Mouse (Mus musculus) spleen, adult 12 weeks (tissue): Measurements from ENCODE around the gene Rxfp2.

Source experiments
- DNase-seq: peaks from one replicate; pipeline ENCODE4 v3.0.0; 2022; ENCODE audit warnings: low spot score

The Rxfp2 gene

DNA sequence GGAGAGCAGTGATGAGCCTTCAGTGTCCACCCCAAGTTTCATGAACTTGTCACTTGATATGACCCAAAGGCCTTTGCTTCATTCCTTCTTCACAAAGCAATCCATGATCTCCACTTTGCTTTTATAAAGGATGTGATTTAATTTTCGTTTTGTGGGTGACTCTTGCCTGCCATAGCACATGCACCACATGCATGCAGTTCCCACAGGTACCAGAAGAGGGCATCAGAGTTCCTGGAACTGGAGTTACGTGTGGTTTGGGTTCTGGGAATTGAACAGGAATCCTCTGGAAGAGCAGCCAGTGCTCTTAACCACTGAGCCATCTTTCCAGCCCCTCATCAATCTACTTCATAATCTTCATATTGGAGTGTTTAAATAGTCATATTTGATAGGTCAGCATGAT, 26.1 kb downstream of the Rxfp2 start:
- no peak for DNase-seq

DNA sequence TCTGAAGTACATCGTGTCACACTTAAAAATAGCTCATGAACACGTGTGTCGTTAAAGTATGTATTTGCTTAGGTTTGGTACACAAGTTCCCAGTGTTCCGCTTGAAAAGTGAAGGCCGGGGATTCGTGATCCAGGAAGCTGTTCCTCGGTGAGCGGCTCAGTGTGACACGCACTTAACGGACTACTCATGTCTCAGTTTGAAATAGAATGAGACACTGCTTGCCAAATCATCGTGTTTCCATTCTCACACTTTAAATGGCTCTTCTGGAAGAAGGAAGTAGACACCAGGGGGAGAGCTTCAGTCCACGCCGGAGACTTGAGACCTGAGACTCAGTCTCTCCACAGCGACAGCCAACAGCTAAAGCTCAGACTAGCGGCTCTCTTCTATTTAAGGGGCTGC, 28.0 kb downstream of the Rxfp2 start:
- no peak for DNase-seq

DNA sequence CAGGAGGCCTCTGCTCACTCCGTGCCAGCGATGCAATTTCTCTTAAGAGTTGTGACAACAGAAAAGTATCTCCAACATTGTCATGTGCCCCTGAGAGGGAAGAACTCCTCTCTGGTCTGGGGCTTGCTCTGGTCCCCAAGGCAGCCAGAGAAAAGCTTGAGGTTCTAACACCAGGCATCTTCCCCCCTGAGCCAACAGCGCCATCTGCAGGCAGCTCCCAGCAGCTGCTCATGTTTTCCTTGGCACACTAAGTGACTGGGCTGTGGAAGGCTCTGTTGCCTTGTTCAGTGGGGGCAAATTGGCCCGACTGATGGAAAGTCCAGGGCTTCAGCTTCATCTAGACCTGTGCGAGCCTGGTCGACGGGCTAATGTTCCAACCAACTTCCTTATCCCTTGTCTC, 31.5 kb downstream of the Rxfp2 start:
- DNase-seq, result no peak

DNA sequence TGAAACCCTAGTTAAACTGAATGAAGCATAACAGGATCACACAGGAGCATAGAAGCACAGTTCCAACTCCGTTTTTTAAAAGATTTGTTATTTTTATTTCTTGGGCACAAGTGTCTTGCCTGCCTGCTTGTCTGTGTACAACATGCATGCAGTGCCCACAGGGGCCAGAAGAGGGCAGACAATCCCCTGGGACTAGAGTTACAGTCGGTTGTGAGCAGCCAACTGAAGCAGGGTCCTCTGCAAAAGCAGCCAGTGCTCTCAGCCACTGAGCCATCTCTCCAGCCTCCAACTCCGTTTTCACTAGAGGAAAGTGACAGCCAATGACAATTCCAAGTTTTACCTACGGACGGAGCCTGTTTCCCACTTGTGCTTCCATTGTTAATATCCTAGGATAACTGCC, 33.4 kb downstream of the Rxfp2 start:
- peak; percentile 16 for DNase-seq

DNA sequence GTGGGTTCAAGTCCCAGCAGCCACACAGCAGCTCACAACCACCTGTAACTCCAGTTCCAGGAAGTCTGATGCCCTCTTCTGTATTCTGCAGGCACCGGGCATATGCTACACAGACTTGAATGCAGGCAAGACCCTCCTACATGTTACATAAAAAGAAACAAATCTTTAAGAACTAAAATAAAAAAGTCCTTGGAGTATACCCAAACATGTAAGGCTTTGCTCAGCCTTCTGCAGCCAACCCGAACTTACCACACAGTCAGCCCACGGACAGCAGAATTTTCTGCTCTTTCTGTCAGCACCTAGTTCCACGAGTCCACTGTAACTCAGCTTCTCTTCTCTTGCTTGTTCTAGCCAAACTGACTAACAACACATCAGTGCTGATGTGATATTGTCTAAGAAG, 34.8 kb downstream of the Rxfp2 start:
- no peak for DNase-seq

DNA sequence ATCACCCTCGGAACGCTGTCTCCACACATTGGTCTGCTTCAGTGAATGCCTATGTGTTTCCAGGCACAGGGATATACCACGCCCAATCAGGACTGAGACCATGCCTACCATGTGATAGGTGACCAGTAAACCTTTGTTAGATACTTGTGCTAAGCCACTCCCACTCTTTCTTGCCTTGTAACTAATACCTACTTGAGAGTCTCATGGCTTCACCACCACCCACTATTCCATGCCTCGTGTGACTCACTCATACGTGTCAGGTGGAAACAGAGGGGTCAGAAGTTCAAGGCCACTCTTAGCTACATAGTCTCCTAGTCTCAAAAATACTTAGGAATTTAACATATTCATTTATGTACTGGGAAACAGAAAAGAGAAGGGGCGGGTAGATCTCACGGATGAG, 35.5 kb downstream of the Rxfp2 start:
- DNase-seq, result no peak

DNA sequence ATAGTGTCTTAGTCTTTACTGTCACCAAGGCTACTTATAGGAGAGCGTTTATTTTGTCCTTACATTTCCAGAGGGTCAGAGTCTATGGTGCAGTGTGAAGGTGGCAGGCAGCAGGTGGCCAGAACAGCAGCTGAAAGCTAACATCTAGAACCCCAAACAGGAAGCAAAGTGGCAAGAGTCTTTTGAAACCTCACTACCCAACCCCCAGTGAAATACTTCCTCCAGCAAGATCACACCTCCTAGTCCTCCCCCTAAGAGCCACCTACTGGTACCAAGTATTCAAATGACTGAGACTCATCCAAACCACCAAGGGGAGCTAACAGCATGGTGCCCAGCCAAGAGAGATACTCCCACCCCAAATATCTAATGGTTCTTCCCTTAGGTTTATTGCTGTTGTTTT, 36.8 kb downstream of the Rxfp2 start:
- no peak for DNase-seq

DNA sequence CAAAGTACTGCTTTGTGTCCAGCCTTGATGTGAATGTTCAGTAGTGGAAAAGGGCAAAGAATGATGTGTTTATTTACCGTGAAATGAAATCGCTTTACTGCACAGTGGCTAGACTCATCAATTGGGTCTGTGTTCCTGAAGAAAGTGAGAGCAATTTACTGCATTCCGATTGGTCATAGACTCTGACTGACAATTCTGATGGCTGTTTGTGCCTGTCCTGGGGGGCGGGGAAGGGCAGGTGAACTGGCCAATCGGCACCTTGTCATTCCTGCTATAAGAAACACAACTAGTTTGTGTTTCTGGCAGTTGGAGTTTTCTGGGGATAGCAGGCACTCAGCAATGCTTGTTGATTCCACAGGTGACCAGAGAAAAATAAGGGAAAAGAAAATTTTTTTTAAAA, 37.6 kb downstream of the Rxfp2 start:
- no peak for DNase-seq

DNA sequence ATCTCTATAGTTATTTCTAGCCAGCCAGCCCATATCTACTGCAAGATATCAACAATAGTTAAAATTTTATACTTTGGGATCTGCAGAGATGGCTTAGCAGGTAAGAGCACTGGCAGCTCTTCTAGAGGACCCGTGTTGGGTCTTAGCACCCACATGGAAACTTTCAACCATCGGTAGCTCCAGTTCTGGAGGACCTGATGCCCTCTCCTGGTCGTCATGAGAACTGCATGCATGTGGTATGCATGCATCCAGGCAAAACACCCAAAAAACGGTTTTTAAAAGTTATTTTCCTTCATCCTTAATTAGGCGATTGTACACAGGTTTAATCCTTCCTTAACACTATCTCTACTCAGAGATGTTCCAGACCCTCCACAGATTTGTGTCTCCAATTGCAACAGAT, 40.4 kb downstream of the Rxfp2 start:
- no peak for DNase-seq

DNA sequence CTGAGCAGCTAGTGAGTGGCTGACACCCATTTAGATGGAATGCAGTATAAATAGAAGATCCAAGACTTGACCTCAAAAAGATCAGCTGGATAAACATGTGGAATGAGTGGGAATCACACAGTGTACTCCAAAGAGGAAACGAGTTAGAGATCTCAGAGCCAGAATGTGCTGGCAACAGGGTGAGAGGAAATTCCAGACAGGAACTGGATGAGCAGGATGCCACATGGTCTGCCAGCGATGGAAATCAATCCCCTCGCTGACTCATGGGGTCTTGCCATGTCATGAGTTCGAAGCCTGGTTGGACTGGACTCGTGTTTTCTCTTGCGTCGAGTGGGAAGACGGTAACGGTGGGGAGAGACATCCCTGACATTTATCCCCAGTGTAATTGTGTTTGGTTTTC, 41.0 kb downstream of the Rxfp2 start:
- no peak for DNase-seq

DNA sequence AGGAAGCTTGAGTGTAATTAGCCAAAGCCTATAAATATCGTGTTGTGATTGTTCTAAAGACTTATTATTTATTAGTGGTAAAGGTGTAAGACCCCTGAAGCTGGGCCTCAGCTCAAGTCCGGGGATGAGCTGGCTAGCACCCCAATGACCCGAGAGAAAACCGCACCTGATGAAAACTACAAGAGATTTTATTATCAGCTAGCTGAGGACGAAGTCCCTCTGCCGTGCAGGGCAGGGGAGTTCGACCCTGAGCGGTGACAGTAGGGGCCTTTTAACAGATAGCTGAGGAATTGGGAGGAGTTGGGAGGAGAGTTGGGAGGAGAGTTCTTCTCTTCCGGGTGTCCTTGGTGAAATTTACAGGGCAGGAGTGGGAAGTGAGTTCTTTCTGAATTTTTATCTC, 42.6 kb downstream of the Rxfp2 start:
- DNase-seq, result no peak

DNA sequence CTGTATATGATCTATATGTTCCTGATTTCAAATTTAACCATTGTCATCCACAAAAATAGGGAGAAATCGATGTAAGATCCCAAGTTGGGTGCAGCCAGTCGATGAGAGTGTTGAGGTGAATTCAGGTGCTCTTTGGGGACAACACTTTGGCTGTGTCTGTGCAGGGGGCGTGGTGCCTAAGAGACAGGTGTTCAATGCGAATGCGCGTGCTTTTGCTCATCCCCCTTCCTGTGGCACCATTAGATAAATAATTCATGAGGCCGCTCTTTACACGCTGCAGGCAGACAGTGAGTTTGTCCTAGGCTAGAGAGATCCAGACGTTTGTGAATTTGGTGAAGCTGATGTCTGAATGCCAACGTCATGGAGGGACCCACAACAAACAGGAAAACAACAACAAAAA, 45.8 kb downstream of the Rxfp2 start:
- DNase-seq, result no peak

DNA sequence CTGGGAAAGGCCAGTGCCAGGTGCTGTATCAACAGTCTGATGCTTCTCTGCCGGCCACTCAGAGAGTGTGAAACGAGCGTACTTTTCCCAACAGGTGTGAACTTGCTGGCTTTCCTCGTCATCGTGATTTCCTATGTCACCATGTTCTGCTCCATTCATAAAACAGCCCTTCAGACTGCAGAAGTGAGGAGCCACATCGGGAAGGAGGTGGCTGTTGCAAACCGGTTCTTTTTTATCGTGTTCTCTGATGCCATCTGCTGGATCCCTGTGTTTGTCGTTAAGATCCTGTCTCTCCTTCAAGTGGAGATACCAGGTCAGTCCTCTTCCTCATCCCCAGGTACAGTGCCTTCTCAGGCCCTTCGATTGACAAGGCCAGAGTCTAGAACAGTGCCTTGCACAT, 51.6 kb downstream of the Rxfp2 start:
- no peak for DNase-seq

DNA sequence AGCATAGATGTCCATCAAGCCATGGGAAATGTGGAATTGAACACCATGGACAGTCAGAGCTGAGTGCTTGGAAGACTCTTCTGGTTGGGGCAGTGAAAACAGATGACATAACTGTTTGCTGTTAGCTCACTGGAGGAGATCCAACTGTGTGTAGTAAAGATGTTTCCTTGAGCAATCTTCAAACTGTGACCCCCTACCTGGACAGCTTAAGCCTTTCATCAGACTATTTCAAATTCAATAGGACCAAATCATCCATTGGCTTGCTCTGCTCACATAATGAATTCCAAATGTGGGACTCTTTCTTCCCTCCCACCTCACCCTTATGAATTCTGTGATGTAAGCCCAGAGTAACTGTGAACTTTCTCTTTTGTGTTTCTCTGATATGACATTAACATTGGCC, 53.3 kb downstream of the Rxfp2 start:
- DNase-seq, result no peak

DNA sequence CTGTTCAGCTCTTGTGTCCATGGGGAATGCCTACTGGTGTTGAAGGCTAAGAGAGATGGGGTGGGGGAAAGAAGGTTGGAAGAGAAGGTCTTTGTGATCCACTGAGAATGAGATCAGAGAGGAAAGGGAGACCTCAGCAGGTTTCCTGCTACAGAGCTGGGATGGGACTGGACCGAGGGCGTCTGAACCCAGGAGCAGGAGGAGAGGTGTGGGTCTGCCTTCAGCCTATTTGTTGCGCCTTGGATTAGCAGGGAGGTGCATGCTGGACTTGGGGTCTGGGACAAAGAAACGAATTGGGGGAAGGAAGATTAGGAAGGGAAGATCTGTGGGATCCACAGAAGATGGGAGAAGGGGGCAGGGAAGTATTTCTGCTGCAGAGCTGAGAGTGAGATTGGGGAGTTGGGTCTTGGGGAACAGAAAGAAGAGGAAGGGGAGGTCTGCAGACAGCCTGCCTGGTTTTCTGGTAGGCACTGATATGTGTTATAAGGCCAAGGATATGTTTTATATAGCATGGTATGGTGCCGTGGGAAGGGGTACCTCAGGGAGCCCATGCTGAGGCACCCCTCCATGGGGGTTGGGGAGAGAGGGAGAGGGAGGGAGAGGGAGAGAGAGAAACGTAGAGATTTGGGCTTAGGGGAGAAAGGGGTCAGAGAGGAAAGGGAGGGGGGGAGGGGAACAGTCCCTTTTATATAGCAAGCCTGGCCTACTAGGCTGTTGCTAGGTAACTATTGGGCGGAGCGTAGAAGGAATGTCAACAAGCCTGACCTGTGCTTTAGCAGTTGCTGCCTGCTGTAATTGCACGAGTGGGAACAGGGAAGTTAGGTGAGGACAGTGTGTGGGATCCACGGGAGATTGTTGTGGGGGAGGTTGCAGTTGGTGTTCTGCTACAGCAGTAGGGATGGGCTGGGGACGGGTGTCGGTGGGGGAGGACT, 61.7 kb downstream of the Rxfp2 start:
- no peak for DNase-seq

DNA sequence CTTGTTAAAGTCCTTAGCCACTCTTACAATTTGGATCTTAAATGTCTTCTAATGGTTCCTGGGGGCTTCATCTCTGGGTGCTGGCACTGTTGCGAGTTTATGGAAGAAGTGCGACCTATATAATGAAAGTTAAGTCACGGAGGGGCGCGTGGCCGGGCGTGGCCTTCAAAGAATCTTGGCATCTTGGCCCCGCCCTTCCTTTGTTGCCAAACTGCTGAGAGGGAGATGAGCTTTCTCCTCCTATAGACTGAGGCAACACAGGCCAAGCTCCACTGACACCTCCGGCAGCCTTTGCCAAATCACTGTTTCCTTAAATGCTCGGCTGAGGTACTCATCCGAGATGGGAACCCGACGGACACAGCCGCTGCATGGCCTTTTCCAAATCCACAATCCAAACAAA, 64.2 kb downstream of the Rxfp2 start:
- DNase-seq, result no peak

DNA sequence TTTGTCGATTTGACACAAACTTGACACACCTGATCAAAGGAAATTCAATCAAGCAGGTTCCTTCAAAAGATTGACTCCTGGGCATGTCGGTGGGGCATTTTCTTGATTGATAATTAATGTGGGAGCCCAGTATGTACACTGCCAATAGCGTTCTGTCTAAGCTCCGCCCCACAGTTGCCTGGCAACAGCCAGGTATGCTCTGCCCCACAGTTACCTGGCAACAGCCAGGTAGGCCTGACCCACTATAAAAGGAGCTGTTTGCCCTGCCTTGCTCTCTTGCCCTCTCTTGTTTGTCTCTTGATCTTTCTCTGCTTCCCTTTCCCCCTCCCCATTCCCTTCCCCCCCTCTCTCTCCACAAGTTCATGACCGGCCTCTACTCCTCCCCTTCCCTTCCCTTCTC, 64.7 kb downstream of the Rxfp2 start:
- DNase-seq, result no peak

DNA sequence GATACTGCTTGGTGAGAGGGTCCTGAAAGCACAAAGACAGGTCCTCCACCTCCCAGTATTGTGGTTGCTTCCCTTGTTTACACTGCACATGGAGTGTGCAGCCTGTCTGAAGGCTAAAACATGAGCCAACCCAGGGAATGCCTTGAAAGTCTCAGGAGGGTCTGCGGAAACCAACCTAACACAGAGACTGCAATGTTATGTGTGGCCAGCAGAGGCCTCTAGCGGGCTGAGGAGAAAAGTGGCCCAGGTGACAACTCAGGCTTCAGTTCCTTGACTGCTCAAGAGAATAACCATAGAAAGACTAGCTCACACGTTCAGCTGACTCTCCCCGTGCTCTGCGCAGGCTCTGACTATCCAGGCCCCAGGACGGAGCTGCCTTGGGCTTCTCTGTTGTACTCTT, 79.1 kb downstream of the Rxfp2 start:
- DNase-seq, result no peak

DNA sequence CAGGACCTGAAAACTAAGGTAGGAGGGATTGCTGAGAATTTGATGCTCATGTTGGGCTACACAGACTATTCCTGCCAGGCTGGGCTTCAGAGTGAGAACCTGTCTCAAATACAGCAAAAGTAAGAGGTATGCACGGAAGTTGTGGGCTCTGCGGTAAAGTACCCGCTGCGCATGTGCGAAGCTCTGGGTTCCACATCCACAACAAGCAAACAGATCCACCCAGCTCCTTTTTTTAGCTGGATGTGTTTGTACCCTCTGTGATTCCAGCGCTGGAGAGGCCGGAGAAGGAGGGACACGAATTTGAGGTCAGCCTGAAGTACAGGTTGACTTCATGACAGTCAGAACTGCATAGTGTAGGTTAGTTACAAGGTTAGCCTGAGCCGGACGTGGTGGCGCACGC, 80.3 kb downstream of the Rxfp2 start:
- DNase-seq, result no peak

DNA sequence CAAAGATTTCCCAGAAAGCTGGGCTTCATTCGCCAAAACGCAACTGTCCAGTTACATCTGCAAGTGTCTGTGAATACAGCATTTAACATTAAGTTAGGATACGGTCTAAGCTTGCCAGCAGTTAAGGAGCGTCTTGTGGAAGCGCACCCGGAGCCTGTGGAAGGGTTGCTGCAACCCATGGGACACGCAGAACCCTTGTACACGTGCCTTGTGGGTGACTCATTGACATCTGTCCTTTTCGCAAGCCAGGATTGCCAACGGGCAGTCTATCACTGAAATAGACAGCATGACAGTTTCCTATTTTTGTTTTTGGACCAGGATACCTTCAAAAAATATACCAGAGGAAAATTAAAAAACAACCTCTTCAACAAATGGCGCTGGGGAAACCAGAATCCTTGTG, 83.3 kb downstream of the Rxfp2 start:
- DNase-seq, result no peak

DNA sequence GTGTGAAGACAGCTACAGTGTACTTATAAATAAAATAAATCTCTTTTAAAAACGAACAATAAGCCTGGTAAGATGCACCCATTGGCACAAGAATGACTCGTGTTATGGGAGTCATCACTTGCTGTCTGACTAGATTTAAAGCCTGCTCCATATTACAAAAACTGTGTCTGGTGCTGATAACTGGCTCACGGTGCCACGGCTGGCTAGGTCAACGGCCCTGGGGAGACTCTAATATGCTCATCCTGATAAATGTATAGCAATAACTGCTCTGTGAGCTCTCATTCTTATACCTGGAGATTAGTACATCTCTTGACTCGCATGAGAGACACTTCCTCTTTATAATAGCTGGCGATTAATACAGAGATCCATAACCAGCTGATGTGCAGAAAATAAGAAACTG, 87.9 kb downstream of the Rxfp2 start:
- DNase-seq, result no peak

DNA sequence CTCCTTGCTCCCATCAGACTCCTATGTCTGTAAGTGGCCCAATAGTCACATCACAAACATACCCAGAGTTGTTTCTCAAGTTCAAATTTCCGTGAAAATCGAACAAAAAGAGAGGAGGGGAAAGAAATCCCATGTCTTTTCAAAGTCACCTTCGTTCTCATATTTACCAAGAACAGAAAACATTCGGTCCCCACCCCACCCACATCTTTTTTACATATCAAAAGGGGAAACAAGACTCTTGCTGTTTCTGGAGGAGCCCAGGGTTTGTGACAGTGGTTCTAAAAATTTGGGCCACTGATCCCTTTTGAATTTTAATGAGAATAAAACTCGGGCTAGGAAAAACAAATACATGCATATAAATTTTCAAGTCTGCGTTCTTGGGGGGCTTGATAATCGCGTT, 92.8 kb downstream of the Rxfp2 start:
- no peak for DNase-seq

DNA sequence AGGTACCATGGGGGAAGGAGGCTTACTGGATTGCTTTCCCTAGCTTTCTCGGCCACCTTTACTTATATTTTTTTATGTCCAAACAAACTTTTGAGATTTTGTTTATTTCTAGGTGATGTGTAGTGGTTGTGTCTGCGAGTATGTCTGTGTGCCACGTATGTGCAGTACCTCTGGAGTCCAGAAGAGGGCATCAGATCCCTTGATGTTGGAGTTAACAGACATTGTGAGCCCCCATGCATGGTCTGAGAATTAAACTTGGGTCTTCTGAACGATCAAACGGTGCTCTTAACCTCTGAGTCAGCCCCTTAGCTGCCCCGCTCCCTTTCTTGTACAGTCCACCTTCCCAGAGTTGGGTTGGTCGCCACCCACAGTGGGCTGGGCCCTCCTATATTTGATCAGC, 95.5 kb downstream of the Rxfp2 start:
- DNase-seq, result no peak

DNA sequence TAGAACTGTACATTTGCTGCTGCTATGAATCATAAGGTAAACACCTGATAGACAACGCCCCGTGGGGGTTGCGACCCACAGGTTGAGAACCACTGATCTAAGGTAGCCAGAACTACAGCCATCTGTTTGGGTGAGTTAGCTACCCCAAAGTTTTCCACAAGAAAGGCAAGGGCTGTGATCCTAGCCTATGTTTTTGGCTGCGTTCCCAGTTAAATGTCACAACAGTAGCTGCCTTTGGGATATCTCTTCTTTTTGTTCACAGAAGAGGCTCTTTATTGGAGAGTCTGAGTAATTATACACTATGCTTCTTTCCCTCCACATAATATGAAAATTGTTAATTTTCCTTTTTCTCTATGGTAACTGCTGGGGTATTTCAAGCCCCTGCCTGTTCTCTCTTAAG, 96.3 kb downstream of the Rxfp2 start:
- no peak for DNase-seq
